Mouse (Mus musculus) cerebellum, adult 9-10 months (tissue): ENCODE results near the gene Tbx4.

ENCODE experiments used
- DNase-seq: peaks from one replicate; pipeline ENCODE4 v3.0.0; 2022

Tbx4 gene

GRCm38 (mm10) chr11:85885665-85886428, at the start of gene Tbx4:
Gene Tbx4, plus strand, starts transcription at chr11:85886422.
- DNase-seq, result no peak

GRCm38 (mm10) chr11:85836523-85837290, 49.5 kb upstream of the Tbx4 start:
- no peak for DNase-seq

GRCm38 (mm10) chr11:85837291-85837647, 49.0 kb upstream of the Tbx4 start:
- DNase-seq, result no peak

- no peak for DNase-seq
Measured at GRCm38 (mm10) chr11:85837648-85838423, 48.4 kb upstream of the Tbx4 start.

GRCm38 (mm10) chr11:85838424-85839257, 47.6 kb upstream of the Tbx4 start:
- DNase-seq, result no peak

- DNase-seq, result no peak
Measured at GRCm38 (mm10) chr11:85839258-85840030, 46.8 kb upstream of the Tbx4 start.

GRCm38 (mm10) chr11:85840031-85840802, 46.0 kb upstream of the Tbx4 start:
- no peak for DNase-seq

- DNase-seq, result no peak
Measured at GRCm38 (mm10) chr11:85840803-85841145, 45.4 kb upstream of the Tbx4 start.

GRCm38 (mm10) chr11:85841211-85841681, 45.0 kb upstream of the Tbx4 start:
- no peak for DNase-seq

- no peak for DNase-seq
Measured at GRCm38 (mm10) chr11:85841980-85842379, 44.2 kb upstream of the Tbx4 start.

GRCm38 (mm10) chr11:85842596-85843346, 43.5 kb upstream of the Tbx4 start:
- no peak for DNase-seq

GRCm38 (mm10) chr11:85843347-85843692, 42.9 kb upstream of the Tbx4 start:
- DNase-seq, result no peak

- DNase-seq, result peak; percentile 61
Measured at GRCm38 (mm10) chr11:85844144-85844965, 41.9 kb upstream of the Tbx4 start.

GRCm38 (mm10) chr11:85844971-85845370, 41.3 kb upstream of the Tbx4 start:
- no peak for DNase-seq

GRCm38 (mm10) chr11:85845921-85846320, 40.3 kb upstream of the Tbx4 start:
- no peak for DNase-seq

GRCm38 (mm10) chr11:85846509-85846908, 39.7 kb upstream of the Tbx4 start:
- no peak for DNase-seq

GRCm38 (mm10) chr11:85849037-85849436, 37.2 kb upstream of the Tbx4 start:
- peak; percentile 69 for DNase-seq

GRCm38 (mm10) chr11:85850233-85850632, 36.0 kb upstream of the Tbx4 start, which contains the start of gene Gm11444:
Gene Gm11444, minus strand, starts transcription at chr11:85850333.
- DNase-seq, result no peak

- DNase-seq, result no peak
Measured at GRCm38 (mm10) chr11:85850758-85851157, 35.5 kb upstream of the Tbx4 start.
